Mouse (Mus musculus): ENCODE data around the gene Sema3f. TPM values are rescaled to one million over a fixed set of nuclear protein-coding genes. Genes with fewer than 3 reads are reported as not detected.

Sema3f gene
- total RNA-seq, 2 experiments from 2014 or later = not detected

DNA sequence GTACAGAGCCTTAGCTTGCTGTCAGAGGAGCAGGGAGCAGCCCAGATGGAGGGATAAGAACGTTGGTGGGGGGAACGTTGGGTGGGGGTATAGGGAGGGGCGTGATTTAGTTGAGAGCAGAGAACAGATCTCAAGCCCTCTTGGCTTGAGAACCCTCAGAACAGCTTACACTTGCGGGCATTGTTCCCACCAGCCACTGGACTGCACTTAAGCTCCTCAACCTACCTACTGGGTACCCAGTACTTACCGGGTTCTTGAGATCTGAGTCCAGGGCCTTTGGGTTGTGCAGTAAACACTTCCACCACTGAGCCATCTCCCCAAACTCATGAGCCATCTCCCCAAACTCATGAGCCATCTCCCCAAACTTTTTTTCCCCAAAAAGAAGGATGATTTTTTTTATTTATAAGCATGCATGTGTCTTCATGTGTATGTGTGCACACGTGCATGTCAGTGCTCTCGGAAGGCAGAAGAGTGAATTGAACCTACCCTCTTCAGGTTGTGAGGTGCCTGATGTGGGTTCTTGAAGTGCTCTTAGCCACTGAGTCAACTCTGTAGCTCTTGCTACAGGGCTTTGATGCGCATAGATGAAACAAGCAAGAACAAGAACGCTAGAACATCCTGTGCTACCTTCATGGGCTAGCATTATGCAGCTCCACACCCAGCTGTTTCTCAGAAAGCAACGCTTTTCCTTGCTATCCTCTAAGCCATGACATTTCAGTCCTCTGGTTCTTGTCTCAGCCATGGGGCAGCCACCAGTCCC lies 8.7 kb upstream of the Sema3f start:
- ATAC-seq (replicated peaks; ENCODE audit: low FRiP score, poor library complexity, severe bottlenecking) = no peak

DNA sequence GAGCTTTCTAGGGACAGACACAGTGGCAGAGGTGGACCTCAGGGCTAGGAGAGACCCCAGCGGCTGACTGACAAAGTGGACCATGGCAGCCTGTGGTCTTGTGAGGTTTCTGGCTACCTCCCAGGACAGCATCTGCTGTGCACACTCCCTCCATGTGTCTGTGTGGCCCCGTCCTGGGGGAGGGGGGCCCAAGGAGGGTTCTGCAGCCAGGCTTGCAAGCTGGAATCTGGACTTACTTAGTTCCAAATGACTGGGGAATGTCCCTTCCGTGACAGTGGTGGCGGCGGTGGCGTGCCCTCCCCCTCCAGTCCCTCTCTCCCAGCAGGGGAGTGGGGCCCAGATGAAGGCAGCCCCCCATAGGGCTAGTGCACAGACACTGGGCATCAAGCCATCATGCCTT lies 6.7 kb upstream of the Sema3f start:
- ATAC-seq (replicated peaks; ENCODE audit: low FRiP score, poor library complexity, severe bottlenecking) = no peak

DNA sequence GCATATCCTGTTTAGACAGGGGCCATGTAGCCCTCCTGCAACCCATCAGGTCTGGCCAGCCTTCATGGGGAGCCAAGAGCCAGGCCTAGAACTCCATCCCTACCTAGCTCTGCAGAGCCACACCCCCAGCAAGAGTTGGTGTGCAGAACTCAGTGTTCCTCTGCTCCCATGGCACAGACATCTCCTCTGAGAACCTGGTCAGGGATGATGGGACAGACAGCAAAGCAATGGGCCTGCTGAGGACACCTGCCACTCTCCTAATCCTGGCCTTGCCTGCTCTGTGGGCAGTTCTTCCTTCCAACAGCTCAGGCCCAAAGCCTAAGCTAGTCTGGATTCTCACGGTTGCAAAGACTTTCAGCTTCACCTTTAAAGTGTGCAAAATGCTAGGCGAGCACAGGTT lies 5.4 kb upstream of the Sema3f start:
- no peak for ATAC-seq (replicated peaks; ENCODE audit: low FRiP score, poor library complexity, severe bottlenecking)

DNA sequence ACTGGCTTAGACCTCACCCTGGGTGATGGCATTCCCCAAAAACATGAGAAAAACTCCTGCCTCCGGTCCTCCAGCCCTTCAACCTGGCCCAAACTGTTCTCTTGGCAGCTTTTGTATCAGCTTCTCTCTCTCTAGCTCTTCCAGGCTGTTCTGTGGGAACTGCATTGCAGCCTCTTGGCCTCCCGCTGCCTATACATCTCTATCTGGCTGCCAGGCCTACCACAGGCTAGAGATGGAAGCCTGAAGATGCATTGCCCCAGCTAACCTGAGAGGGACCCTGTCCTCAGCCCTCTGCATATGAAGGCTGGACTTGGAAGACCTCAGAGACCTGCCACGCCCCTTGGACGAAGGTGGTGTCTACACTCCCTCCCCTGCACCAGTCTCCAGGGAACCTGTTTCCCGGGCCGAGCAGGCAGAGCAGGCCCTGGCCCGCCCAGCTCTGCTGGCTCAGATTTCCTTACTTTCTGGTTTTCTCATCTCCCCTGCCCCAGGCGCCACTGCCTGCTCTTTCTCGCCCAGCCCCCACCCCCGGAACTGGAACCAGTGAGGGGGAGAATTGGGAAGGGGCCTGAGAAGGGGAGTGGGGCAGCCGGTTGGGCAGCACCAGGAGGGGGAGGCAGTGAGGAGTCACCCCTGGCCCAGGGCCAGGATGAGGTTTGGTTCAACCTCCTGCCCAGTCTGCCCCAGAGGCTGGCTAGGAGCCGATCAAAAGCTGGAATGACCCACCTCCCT lies 4.1 kb upstream of the Sema3f start:
- ATAC-seq (replicated peaks; ENCODE audit: low FRiP score, poor library complexity, severe bottlenecking) = no peak

DNA sequence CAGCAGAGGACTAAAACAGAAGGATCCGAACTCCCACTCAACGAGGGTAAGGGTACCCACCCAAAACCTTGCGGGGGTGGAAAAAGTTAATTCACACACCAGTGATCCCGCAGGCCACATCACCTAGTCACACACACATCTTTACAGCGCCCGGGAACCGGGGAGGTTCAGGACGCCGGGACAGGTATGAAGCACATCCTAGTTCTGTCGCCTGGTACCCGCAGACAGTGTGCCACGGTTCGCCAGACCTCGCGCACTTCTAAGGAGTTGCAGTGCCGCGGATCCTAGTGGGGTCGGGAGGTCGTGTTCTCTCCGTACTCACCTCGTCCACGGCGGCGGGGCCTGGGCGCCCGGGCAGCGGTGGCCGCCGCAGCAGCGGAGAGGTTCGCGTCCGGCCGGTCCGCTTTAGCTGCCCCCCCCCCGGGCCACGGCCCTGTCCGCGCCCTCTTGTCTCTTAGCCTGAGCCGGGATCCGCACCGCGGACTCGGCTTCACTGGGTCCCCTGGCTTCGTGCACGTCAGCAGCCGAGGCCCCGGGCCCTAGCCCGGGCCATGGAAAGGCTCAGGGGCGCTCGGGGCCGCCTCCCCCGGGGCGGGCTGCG lies 1.1 kb downstream of the Sema3f start:
- no peak for ATAC-seq (replicated peaks; ENCODE audit: low FRiP score, poor library complexity, severe bottlenecking)

DNA sequence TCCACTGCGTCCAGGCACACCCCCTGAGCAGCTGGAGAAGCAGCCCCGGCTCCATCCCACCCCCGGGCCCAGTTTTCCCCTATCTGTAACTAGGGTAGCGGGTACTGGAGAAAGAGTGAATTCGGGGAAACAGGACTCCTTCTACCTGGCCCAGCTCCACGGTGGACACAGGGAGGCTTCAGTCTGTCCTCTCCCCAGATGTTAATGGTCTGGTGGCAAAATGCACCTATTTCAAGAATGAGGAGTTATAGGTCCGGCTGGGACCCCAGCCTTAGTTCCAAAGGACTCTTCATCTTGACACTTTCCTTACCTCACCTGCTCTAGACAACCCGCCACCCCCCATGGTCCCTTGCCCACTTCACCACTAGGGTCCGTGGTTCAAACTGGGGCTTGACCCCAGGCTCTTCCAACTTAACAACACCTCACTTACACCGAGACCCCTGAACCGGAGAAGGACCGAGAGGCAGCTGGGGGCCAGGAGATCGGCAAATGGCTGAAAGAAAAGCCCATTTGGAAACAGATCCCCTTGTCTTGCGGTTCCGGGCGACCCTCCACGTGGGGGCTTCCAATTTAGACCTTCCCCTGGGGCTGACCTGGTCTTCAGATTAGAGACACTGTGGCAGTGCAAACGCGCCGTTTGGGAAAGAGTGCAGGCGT lies 1.7 kb downstream of the Sema3f start:
- no peak for ATAC-seq (replicated peaks; ENCODE audit: low FRiP score, poor library complexity, severe bottlenecking)

DNA sequence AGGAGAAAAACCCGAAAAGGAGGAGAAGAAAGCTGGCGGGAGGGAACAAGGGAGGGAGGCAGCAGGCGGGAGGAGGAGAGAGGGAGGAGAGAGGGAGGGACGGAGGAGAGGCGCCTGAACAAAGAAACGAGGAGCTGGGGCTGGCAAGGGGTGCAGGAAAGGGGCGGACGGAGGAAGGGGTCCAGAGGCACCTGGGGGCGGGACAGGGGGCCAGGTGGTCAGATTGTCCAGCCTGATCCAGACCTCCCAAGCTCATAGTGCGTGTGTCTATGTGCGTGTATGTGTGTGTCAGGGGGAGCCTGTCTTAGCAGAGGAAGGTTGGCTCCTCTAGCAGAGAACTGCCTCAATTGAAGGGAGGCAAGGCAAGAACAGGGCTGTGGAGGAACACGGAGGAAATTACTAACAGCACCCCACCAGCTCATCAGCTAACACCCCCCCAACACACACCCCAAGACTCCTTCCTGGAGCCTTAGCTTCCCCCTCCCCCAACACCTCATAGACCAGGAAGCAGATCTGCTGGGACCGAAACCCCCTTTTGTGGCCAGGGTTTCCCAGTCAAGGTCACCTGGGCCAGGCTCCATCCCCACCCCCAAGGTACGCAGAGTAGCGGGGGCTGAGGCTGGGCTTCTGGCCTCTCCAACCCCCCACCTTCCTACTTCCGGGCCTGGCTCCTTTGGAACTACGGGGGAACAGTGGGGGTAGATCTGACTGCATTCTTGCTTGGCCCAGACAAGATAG lies 2.4 kb downstream of the Sema3f start:
- ATAC-seq (replicated peaks; ENCODE audit: low FRiP score, poor library complexity, severe bottlenecking) = no peak

DNA sequence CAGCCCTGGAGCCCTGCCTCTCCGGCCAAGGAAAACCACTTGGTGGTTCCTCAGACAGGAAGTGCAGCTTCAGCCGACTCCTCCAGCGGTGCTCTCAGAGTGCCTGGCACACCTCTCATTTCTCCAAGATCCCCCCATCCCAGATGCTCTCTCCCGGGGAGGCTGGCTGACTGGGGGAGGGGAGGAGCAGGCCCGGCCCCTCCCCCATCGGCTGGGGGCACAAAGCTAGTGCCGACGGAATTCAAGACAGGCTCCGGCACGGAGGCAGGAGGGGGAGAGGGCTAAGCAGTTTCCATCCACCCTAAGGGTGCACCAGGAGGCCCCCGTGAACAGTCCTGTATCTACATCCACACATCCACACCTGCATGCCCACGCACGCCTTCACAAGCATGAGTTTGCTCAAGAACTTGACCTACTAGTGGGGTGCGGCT lies 3.5 kb downstream of the Sema3f start:
- ATAC-seq (replicated peaks; ENCODE audit: low FRiP score, poor library complexity, severe bottlenecking) = no peak

DNA sequence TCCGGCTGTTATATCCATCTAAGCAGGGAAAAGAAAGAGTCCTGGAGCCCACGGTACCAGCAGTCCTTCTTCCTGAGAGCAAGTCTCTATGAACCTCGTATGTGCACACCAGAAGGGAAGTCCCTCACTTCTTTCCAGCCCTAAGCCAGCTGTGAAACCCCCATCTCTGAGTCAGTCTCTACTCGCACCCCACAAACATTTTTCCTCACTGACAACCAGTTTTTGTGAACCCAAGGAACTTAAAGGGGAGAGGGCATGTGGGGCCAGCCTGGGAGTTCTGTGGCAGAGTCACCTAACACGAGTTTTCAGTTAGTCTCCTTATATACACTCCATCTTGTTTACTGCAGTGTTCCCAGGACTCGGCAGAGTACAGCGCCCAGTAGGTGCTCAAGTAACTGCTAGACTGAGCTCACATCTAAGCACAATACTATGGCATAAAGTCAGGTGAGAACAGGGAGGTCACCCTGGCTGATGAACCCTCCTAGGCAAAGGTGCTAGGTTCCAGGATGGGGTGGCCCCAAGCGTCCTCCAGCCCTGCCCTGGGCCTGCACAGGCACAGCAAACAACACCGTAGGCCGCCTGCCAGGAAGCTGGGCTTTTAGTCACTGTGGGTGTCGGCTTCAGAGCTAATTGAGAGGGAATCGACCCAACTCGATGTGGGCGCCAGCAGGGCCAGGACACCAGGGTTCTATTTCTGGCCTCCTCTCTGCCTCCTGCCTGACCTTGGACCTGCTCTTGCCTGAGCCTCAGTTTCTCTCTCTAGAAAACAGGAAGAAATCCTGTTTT lies 6.7 kb downstream of the Sema3f start:
- no peak for ATAC-seq (replicated peaks; ENCODE audit: low FRiP score, poor library complexity, severe bottlenecking)

DNA sequence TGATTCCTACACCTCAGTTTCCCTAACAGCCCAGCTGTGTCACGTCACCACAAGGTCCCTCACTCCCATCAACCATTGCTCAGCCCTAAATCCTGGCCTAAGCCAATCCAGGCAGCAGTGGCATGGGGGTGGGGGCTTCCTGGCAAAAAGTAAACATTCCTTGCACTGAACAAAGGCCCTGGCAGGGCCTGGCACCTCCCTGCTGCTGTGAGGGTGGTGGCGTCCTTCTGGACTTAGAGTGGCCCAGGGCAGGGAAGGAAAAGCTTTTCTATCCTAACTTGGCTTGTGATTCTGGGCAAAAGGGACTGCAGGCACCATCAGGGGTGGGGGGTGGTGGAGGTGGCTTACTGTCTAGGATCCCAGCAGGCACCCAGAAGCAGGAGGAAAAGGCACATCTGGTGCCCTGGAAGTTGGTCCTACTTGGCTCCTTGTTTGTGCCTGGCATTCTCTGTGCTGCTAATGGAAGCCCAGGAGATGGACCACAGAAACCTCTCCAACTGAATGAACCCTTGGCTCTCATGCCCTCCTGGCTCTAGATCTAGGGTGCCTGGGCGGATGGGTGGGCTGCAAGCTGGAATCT lies 7.6 kb downstream of the Sema3f start:
- ATAC-seq (replicated peaks; ENCODE audit: low FRiP score, poor library complexity, severe bottlenecking) = no peak

DNA sequence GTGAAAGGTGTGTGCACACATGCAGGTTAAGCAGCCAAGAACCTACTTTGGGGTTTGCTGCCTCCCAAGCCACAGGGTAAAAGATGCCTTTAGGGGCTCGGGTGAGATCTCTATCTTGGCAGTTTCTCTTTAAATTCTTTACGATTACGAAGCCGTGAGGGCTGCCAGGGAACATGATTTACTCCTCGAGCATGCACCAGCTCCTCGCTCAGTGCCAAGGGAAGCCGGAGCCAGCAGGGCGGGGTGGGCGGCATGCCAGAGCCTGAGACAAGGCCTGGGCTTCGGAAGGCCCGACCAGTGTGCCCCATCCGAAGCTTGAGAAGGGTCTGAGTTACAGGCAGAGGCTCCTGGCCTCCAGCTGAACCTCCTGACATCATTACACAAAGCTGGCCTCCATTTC lies 8.7 kb downstream of the Sema3f start:
- ATAC-seq (replicated peaks; ENCODE audit: low FRiP score, poor library complexity, severe bottlenecking) = no peak

DNA sequence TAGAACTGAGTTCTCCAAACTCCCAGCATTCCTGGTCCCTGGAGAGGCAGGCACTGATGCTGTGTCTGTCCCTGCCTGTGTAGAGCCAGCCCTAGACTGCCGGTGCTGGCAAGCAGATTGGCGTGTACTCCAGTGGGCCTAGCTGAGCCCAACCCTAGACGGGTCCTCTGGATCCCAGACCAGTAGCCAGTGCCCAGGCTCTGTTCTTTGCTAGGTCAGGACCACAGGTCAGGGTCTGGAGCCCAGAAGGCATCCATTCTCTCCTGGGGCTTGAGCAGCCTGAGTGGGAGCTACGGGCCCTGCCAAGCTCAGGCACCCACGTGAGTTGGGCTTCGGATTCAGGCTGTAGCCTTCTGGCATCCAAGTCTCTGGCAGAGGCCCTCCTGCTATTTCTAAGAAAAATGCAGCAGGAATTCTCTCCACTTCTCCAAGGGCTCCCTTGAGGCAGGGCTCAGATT lies 10.1 kb downstream of the Sema3f start:
- ATAC-seq (replicated peaks; ENCODE audit: low FRiP score, poor library complexity, severe bottlenecking) = no peak

DNA sequence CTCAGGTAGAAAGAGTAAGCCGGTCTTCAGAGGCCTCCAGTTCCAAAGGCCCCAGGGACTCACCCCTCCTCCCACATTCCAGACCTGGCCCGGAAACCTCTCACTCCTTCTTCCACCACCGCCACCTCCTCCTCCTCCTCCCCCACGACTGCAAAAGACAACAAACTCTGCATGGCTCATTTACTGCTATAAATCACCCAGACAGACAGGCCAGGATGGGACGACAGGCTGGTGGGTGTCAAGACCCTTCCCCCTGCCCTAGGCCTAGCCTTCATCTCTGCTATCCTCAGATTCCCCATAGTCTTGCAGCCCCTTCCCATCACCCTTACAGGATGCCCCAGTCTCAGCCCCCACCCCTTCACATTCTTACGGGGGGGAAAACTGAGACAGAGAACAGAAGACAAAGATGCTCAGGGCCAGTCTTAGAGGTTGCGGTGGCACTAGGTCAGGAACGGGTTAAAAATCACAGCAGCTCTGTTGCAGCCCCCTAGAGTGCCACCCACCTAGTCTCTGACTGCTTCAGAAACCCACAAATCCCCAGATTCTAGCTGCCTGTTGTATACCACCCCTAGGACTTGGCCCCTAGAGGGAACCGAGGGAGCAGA lies 10.8 kb downstream of the Sema3f start:
- no peak for ATAC-seq (replicated peaks; ENCODE audit: low FRiP score, poor library complexity, severe bottlenecking)

DNA sequence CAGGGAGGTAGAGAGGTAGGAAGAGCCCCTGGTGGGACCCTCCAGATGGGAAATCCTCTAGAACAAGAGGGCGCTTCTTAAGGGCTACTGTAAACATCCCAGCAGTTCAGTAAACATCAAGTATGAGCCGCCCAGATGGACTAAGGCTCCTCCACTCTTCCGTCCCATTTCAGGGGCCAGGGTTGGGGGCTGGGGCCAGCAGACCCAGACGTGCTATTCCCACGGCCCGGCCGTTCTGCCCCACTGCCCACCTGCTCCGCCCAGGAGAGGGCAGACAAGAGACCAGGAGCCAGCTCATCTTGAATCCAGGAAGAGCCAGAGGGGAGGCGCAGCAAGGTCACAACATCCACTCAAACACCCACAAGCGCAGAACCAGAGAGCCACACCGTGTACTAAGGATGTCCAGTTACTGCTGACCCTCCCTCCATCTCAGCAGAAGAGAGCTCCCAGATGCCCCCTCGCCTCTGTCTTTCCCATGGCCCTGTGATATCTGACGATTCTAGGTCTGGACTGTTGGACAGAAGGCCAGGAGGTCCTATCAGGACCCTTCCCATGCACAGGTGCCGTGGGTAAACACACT lies 11.6 kb downstream of the Sema3f start:
- no peak for ATAC-seq (replicated peaks; ENCODE audit: low FRiP score, poor library complexity, severe bottlenecking)

DNA sequence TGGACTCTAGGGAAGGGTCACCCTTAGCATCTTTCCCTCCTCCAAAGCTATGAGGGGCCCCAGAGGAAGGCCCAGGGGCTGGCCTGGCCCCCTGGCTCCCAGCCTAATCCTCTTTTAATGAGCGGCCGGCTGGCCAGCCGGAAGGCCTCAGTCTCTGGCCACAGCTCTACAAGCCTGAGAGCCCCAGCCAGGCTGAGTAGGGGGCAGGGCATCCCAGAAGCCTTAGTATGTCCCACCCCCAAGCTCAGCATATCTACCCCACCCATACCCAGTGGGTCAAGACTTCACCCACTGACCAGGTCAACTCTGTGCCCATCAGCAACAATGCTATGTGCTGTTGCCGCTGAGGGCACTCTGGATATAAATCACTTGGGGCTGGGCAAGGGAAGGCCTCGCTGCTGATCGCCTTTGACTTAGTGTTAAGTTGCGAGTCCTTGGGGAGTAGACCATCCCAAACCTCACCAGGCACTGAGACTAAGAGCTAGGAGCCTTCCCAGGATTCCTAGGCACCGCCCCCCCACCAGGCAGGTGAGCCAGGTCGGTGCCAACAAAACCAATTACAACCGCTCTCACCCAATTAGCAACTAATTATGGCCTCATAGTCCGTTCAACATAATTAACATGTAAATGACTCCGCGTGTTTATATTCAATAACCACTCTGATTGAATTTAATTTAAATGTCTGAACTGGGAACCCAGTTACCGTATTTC lies 12.3 kb downstream of the Sema3f start:
- no peak for ATAC-seq (replicated peaks; ENCODE audit: low FRiP score, poor library complexity, severe bottlenecking)

DNA sequence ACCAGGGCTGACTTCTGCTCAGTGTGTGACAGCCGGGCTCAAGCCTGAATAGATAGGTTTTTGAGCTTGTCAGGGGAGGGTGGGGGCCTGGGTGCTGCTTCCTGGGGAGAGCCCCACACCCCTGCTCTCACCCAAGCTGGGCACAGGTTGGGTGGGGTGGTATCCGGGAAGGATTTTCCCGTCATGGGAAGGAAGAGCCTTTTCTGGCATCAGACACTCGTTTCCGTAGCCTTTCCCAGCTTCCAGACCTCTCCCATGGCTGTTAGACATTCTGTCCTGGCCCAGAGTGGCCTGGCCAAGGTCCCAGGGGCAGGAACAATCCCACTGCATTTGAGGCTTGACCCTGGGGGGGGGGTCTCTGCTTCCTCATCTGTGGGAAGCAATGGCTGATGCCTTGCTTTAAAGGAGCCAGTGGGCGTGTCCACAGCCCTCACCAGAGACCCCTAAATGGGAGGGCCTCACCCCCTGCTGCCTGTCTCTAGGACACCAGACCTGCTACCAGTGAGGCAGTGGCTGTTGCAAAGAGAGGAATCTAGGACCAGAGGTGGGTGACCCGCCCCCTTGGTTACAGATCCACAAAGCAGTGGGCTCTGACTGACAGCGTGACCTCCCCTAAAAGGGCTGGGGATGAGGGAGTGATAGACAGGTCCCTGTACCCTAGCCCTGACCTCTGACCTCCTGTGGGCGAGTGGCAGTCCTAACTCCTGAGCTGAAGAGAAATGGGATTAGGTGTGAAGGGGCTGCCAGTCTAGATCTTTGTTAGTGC lies 13.2 kb downstream of the Sema3f start:
- no peak for ATAC-seq (replicated peaks; ENCODE audit: low FRiP score, poor library complexity, severe bottlenecking)

DNA sequence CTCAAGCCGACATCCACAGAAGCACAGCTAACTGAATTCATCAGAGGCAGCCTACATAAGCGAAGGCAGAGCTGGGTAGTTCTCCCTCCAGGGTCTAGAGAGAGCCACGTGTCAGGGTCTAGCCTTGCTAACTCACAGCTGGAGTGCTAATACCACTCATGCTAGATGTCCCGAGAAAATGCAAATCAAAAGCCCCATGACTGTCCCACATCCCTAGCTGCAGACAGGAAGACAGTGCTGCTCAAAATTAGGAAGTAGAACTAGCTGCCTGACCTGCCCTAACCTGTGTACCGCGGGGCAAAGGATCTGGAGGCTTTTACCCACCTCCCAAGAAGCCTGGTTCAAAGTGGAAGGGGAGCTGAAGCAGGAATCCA lies 14.2 kb downstream of the Sema3f start:
- ATAC-seq (replicated peaks; ENCODE audit: low FRiP score, poor library complexity, severe bottlenecking) = no peak
